Mouse (Mus musculus) thymus, adult 2 months (tissue): ENCODE measurements around the gene Smim11. TPM values are rescaled to one million over a fixed set of nuclear protein-coding genes. Genes with fewer than 3 reads are reported as not detected.

Source experiments
- DNase-seq: peaks from one replicate; pipeline ENCODE4 v3.0.0; 2021
- H3K27ac ChIP-seq: fragments of 200-500 bp; 2 replicates; pipeline ENCODE4 v1.5.1; 2012; ENCODE audit warnings: low read length, control low read depth; ENCODE audit not compliant: control insufficient read depth, insufficient read depth
- H3K27me3 ChIP-seq: fragments of 200-500 bp; 2 replicates; pipeline ENCODE4 v1.6.1; 2012; ENCODE audit warnings: mild to moderate bottlenecking, low read length, moderate library complexity, mixed read lengths; ENCODE audit not compliant: control insufficient read depth, insufficient read depth
- H3K36me3 ChIP-seq: fragments of 200-500 bp; 2 replicates; pipeline ENCODE4 v1.6.1; 2012; ENCODE audit warnings: mild to moderate bottlenecking, low read length, moderate library complexity; ENCODE audit not compliant: control insufficient read depth, insufficient read depth
- H3K4me1 ChIP-seq: fragments of 200-500 bp; replicated peaks from 2 replicates; pipeline ENCODE4 v1.6.1; 2012; ENCODE audit warnings: low read length; ENCODE audit not compliant: control insufficient read depth, insufficient read depth
- H3K4me3 ChIP-seq: fragments of 200-500 bp; 2 replicates; pipeline ENCODE4 v1.5.1; 2012; ENCODE audit warnings: mild to moderate bottlenecking, low read length, control low read depth, moderate library complexity; ENCODE audit not compliant: control insufficient read depth, insufficient read depth
- CTCF ChIP-seq: fragments of 200-500 bp; IDR thresholded peaks from 2 replicates; pipeline ENCODE4 v1.5.1; 2012; ENCODE audit warnings: mild to moderate bottlenecking, control low read depth, low read length, moderate library complexity, borderline replicate concordance; ENCODE audit not compliant: control insufficient read depth, poor library complexity, insufficient read depth; ENCODE audit errors: extremely low read depth
- POLR2A ChIP-seq: fragments of 200-500 bp; IDR thresholded peaks from 2 replicates; pipeline ENCODE4 v1.6.1; 2012; ENCODE audit warnings: mild to moderate bottlenecking, low read length, control low read depth, moderate library complexity; ENCODE audit not compliant: control insufficient read depth, poor library complexity, insufficient read depth; ENCODE audit errors: extremely low read depth
- WGBS: fragments of 180-500 bp; shearing (Covaris S2); methylation state at CpG from one replicate; pipeline ENCODE4 v1.1.7; 2018; 5-methylcytosine and 5-hydroxymethylcytosine counted together
- polyA plus RNA-seq: library from polyadenylated mRNA; depleted of rRNA; stranded (reverse); fragments of >200 nt; gene quantifications from 2 replicates; pipeline ENCODE4 v1.2.3, GENCODE M21; 2012

The Smim11 gene
- polyA plus RNA-seq, 1 experiment = 34.6 TPM

DNA sequence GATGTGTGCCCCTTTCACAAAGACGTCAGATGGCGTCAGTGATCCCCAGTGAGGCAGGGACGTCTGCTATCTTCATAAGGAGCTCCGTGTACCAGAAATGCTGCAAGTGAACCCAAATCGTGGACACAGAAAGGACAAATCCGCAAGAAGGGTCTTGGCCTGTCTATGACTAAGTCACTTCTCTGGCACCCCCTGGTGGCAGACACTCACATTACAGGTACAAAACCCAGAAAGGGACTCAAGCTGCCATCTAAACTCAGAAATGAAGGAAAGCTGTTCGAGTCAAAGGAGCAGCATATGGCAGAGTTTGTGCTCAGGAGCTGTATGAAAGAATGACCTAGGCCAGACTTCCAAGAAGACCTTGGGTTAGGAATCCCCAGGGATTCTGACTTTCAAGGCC is 14.5 kb upstream of the Smim11 start:
- 14% methylated on average over 7 of the region's 7 CpGs for WGBS
- peak; percentile 79 for DNase-seq

DNA sequence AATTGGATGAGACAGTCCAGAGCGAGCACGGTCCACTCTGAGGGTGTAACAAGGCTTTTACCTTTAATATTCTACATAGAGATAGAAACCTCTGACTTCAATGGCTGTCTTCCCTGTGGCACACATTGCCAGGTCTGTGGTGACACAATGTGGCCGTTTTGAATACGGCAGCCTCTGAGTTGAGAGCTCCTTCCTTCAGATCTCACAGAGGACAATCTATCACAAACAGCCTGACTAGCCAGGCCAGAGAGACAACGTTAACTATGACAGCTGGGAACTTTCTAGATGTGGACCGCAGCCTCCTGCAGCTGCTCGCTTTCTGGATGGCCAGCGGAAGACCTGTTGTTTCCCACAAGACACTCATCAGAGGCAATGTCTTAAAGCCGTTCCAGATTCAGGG is 12.3 kb upstream of the Smim11 start:
- Histone ChIP-seq H3K27ac (no peak overlapping the region), H3K4me3 (no peak overlapping the region), H3K4me1 (no peaks in the 10 kb centered on the region), H3K27me3 (no peaks in the 10 kb centered on the region; the same call in 1 of the 2 replicates), H3K36me3 (no peaks in the 10 kb centered on the region)
- DNase-seq = no peak
- 89% methylated on average over 9 of the region's 9 CpGs for WGBS
- TF ChIP-seq CTCF (no peak), POLR2A (no peak)

More for the DNA sequence above, 14.5 kb upstream of the Smim11 start:
- Histone ChIP-seq H3K27me3 (no peaks in the 10 kb centered on the region), H3K4me3 (no peak overlapping the region), H3K27ac (no peak overlapping the region), H3K36me3 (no peaks in the 10 kb centered on the region), H3K4me1 (no peaks in the 10 kb centered on the region)
- TF ChIP-seq CTCF (no peak), POLR2A (no peak)

DNA sequence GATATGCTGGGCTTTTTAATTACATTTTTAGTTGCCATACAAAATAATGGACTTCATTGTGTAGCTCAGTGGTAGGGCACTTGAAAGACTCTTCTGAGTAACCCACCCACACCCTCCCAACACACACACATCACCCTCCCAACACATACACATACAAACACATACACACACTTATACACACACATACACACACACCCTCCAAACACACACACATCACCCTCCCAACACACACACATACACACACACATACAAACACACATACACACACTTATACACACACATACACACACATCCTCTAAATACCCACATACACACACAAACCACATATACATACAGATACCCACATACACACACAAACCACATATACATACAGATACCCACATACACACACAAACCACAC is 11.0 kb upstream of the Smim11 start:
- Histone ChIP-seq H3K36me3 (no peaks in the 10 kb centered on the region), H3K4me1 (no peaks in the 10 kb centered on the region), H3K27me3 (no peaks in the 10 kb centered on the region; the same call in 1 of the 2 replicates), H3K4me3 (no peak overlapping the region), H3K27ac (no peak overlapping the region)
- TF ChIP-seq CTCF = no peak
- TF ChIP-seq POLR2A = no peak
- no peak for DNase-seq

DNA sequence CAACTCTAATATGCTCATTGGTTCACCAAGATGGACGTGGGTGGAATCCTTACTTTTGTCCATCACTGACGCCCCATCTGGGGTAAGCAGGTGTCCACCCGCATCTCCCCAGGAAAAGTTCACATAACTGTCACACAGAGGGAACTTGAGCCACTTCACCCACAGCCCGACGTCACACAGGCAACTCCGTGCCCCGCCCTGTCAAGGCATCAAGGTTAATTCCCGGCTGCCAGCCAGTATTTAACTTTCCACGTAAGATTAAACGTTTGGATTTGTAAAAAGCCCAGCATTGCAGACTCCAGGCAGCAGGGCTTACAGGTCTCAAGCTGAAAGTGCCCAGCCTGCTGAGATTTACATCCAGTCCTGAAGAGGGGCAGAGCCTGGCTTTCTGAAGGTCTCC is 9.0 kb upstream of the Smim11 start, which contains the start of gene Kcne2:
TSS of gene Kcne2 (plus strand) at position 289 of the 400 bp plus-strand sequence.
- no peak within 1 kb of the TSS for H3K27ac ChIP-seq
- DNase-seq = no peak
- H3K27me3 ChIP-seq = no peaks in the 10 kb centered on the region; the same call in 1 of the 2 replicates
- H3K4me1 ChIP-seq = no peaks in the 10 kb centered on the region
- TF ChIP-seq POLR2A = no peak
- TF ChIP-seq CTCF = no peak
- H3K4me3 ChIP-seq = no peak within 1 kb of the TSS
- no peaks in the 10 kb centered on the region for H3K36me3 ChIP-seq
- WGBS = 77% methylated on average over 10 of the region's 10 CpGs

DNA sequence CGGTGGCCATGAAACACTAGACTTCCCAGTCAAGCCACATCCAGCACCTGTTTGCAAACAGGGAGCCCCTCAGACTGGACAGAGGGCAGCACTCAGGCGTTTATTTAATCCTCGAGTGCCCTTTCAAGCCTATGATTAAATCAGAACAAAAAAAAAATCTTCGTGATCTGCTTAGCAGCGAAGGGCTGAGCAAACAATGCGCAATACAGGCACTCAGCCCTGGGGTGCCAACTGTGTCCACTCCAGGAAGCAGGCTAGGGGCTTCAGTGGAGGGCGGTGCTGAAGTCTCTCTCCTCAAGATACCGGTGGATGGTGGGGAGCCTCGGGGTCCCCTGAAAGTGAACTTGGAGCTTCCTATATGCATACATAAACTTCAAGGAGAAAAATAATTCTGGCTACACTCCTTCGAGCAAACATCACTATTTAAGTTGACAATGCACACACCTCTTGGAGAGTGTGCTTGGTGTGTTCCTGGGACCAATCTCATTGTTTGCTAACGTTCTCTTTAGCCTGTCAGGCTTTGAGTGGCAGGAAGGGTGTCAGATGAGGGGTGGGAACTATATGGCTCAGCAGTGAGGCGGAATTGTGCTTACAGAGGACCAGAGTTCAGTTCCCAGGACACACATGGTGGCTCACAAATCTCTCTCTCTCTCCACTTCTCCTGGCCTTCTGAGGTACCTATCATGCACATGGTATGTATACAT is 6.7 kb upstream of the Smim11 start:
- Histone ChIP-seq H3K27ac (no peak overlapping the region), H3K27me3 (no peaks in the 10 kb centered on the region; the same call in 1 of the 2 replicates), H3K36me3 (no peaks in the 10 kb centered on the region), H3K4me1 (no peaks in the 10 kb centered on the region), H3K4me3 (no peak overlapping the region)
- no peak for DNase-seq
- TF ChIP-seq POLR2A (no peak), CTCF (no peak)
- 72% methylated on average over 12 of the region's 12 CpGs for WGBS

DNA sequence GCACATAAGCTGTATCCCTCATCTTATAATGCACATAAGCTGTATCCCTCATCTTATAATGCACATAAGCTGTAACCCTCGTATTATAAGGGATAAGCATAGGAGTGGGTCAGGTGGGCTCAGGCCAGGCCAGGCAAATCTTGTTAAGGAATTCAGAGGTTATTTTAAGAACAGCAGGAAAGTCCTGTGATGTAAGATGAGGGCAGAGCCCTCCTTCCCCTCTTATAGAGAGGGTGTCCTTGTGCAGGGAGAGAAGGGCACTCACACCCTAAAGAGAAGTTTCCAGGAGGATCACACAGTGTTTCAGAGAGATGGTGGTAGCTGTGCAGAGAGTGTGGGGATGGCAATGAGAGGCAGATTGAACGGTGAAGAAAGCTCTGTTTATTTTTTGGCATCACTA is 5.8 kb upstream of the Smim11 start:
- Histone ChIP-seq H3K27me3 (no peaks in the 10 kb centered on the region; the same call in 1 of the 2 replicates), H3K27ac (no peak overlapping the region), H3K36me3 (no peaks in the 10 kb centered on the region), H3K4me1 (no peaks in the 10 kb centered on the region), H3K4me3 (no peak overlapping the region)
- TF ChIP-seq CTCF (no peak), POLR2A (no peak)
- 78% methylated on average over 2 of the region's 2 CpGs for WGBS
- DNase-seq = no peak
